Mouse (Mus musculus) ES-Bruce4 (cell line): ENCODE results near the gene Tek.

Experiments
- CTCF ChIP-seq: IDR thresholded peaks from one replicate; pipeline ENCODE4 v1.8.1; 2011; ENCODE audit warnings: low read depth, low read length
- POLR2A ChIP-seq: IDR thresholded peaks from one replicate; pipeline ENCODE4 v1.8.1; 2011; ENCODE audit warnings: low read length; ENCODE audit not compliant: insufficient read depth

DNA sequence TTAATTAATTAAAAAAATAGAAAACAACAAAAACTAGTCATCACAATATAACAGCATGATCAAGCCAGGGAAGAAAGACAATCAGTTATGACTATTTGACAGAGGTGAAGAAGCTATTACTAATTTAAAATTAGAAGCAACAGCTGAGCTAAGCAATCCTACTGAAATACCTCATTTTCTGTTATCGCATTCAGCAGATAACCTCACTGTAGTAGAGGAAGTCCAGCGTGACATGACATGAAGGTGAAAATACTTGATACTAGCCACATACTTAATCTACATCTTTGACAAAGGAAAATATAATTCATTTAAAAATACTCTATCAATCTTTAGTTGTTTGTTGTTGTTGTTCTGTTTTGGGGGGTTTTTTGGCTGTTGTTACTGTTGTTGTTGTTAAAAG lies 28.1 kb upstream of the Tek start:
- no peak for TF ChIP-seq CTCF
- TF ChIP-seq POLR2A, result no peak
